Mouse (Mus musculus): ENCODE measurements around the gene Pgls.

Pgls gene

GRCm38 (mm10) chr8:71569366-71570290 is 22.3 kb upstream of the Pgls start:
- DNase-seq (ENCODE audit: extremely low spot score, low read depth, low spot score): peak; percentile 77

DNA sequence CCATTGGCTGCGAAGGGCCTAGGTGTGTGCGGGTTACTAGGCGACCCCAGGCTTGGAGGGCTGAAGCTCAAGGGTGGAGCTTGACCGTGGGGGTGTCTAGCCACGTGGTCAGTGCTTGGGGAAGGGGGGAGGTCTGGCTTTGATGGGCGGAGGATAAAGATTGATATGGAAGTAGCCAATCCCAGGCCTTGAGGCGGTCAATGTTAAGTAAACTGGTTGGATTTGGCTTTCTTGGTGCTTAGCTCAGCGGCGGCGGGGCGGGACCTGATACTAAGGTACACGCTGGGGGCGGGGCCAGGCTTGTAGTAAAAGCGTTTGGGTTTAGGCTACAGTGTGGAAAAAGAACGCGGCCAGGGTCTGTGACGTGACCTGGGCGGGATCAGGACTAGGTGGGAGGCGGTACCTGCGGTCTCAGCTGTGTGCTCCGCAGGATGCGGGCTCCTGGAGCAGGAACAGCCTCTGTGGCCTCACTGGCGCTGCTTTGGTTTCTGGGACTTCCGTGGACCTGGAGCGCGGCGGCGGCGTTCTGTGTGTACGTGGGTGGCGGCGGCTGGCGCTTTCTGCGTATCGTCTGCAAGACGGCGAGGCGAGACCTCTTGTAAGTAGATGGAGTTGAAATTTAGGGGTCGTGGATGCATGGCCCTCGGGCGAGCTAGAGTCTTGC is 21.6 kb upstream of the Pgls start:
- DNase-seq (ENCODE audit: extremely low spot score, low read depth, low spot score): peak; percentile 82

DNA sequence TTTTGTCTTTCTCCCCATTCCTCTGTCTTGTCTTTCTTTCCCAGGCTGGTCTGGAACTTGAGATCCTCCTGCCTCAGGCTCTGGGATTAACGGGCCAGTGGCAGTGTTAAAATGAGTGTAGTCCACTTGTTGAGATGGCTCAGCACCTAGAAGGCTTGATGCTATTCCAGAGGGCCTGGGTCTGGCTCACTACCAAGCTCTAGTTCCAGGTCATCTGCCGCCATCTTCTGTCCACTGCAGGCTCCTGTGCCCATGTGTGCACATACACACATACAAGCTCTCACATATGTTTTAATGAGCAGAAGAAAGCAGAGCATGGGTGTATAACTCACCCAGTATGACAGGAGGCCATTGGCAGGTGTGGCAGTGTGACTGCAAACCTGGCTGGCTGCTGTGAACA is 19.9 kb upstream of the Pgls start:
- no peak for DNase-seq (ENCODE audit: extremely low spot score, low read depth, low spot score)

- DNase-seq (ENCODE audit: extremely low spot score, low read depth, low spot score): no peak
Measured at GRCm38 (mm10) chr8:71572847-71573633, 18.9 kb upstream of the Pgls start.

DNA sequence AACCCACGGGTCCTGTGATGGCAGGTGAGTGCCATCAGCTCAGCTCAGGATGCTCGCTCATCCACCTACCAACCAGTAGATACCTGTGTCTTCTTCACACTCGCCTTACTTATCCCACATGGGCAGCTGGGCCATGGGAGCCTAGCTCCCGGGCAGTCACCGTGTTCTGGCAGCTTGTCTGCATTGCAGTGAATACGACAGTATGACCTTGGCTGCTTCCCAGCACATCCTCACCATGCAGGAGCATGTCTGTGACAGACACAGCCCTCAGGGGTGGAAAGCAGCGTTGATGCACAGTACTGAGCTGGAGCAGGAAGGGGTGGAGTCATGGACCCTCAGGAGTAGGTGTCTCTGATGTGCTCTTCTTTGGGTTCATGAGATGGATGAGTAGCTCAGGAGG is 17.6 kb upstream of the Pgls start:
- DNase-seq (ENCODE audit: extremely low spot score, low read depth, low spot score): no peak

- no peak for DNase-seq (ENCODE audit: extremely low spot score, low read depth, low spot score)
Measured at GRCm38 (mm10) chr8:71575020-71575419, 17.0 kb upstream of the Pgls start.

DNA sequence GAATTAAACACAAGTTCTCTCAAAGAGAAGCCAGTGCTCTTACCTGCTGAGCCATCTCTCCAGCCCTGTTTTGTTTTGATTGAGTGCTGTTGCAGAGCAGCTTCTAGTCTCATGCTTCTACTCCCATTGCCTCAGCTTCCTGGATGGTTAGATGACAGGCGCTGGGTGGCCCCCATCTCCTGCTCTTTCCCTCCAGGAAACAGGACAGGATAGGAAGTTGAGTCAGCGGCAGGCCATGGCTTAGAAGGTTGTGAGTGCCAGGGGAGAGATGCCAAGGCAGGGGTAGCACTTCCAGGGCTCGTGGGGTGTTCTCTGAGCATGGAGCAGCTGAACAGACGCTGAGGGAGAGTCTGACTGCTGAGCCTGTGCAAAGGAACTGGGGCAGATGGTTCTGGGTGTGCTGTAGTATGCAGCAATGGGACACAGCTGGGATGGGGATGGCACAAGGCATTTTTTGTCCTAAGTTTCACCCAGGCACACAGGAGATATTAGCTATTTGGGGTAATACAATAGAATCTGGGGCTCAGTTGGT is 14.1 kb upstream of the Pgls start:
- no peak for DNase-seq (ENCODE audit: extremely low spot score, low read depth, low spot score)

GRCm38 (mm10) chr8:71579009-71579408 is 13.0 kb upstream of the Pgls start:
- no peak for DNase-seq (ENCODE audit: extremely low spot score, low read depth, low spot score)

DNA sequence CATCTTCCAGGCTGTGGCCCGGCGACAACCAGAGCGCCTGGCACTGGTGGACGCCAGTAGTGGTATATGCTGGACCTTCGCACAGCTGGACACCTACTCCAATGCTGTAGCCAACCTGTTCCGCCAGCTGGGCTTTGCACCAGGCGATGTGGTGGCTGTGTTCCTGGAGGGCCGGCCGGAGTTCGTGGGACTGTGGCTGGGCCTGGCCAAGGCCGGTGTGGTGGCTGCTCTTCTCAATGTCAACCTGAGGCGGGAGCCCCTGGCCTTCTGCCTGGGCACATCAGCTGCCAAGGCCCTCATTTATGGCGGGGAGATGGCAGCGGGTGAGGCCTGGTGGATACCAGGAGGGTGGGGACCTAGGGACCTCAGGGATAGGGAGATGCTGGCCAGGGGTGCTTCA is 12.5 kb upstream of the Pgls start:
- DNase-seq (ENCODE audit: extremely low spot score, low read depth, low spot score): no peak

GRCm38 (mm10) chr8:71580201-71580600 is 11.8 kb upstream of the Pgls start:
- DNase-seq (ENCODE audit: extremely low spot score, low read depth, low spot score): no peak

DNA sequence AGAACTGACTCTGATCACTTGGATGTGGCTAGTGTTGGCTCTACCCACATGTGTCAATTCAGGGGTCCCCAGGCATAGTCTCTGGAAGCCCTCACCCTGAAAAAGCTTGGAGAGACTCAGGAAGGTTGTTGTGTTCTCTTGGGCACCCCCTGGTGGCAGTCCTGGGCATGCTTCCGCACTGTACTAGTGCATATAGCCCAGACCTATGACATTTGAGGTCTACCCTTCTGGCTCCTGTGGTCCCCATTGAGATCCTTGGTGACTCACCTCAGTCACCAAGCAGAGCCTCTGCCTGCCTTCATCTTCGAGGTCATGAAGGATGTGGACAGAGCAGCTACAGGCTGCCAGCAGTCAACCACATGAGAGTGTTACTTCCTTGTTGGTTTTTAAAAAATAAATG is 5.1 kb upstream of the Pgls start:
- no peak for DNase-seq (ENCODE audit: extremely low spot score, low read depth, low spot score)

- no peak for DNase-seq (ENCODE audit: extremely low spot score, low read depth, low spot score)
Measured at GRCm38 (mm10) chr8:71588762-71589161, 3.2 kb upstream of the Pgls start.

GRCm38 (mm10) chr8:71591017-71591416 is 959 bp upstream of the Pgls start:
- DNase-seq (ENCODE audit: extremely low spot score, low read depth, low spot score): no peak

GRCm38 (mm10) chr8:71592374-71593170 is 596 bp downstream of the Pgls start:
- DNase-seq (ENCODE audit: extremely low spot score, low read depth, low spot score): no peak

- no peak for DNase-seq (ENCODE audit: extremely low spot score, low read depth, low spot score)
Measured at GRCm38 (mm10) chr8:71593556-71594323, 1.8 kb downstream of the Pgls start.

DNA sequence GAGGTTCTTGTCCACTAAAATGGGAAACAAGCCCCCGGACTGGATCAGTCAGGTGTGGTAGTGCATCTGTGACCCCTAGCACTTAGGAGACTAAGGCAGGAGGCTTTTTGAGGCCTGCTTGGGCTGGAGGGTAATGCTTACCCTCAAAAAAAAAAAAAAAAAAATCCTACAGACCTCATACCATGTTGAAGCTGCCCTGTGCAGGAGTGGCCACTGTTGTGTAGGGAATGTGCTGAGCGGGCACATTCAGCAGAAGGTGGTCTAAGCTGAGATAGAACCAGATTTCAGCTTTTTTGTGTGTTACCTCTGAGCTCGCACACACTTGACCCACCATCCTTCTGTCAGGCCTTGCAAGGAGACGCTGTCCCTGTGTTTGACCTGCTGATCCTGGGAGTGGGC is 2.3 kb downstream of the Pgls start:
- no peak for DNase-seq (ENCODE audit: extremely low spot score, low read depth, low spot score)

- no peak for DNase-seq (ENCODE audit: extremely low spot score, low read depth, low spot score)
Measured at GRCm38 (mm10) chr8:71595862-71596261, 3.9 kb downstream of the Pgls start.

GRCm38 (mm10) chr8:71596384-71596783 is 4.4 kb downstream of the Pgls start:
- DNase-seq (ENCODE audit: extremely low spot score, low read depth, low spot score): no peak

GRCm38 (mm10) chr8:71596798-71597197 is 4.8 kb downstream of the Pgls start:
- no peak for DNase-seq (ENCODE audit: extremely low spot score, low read depth, low spot score)

- no peak for DNase-seq (ENCODE audit: extremely low spot score, low read depth, low spot score)
Measured at GRCm38 (mm10) chr8:71597451-71597850, 5.5 kb downstream of the Pgls start, which contains the start of gene Fam129c. Gene Fam129c (plus strand): TSS chr8:71597648.

Data from hindlimb bud, embryonic 11.5 days (tissue).